Mouse (Mus musculus) small intestine, adult 2 months (tissue): ENCODE measurements around the gene Cacnb3. TPM values are rescaled to one million over a fixed set of nuclear protein-coding genes. Genes with fewer than 3 reads are reported as not detected.

Experiments
- H3K27ac ChIP-seq: fragments of 200-500 bp; 2 replicates; pipeline ENCODE4 v1.5.1; 2012; ENCODE audit warnings: low read depth, low read length, control low read depth, inconsistent platforms; ENCODE audit not compliant: insufficient read depth
- H3K27me3 ChIP-seq: fragments of 200-500 bp; 2 replicates; pipeline ENCODE4 v1.6.1; 2012; ENCODE audit warnings: mild to moderate bottlenecking, moderate library complexity, low read length, inconsistent platforms; ENCODE audit not compliant: control insufficient read depth, insufficient read depth
- H3K36me3 ChIP-seq: fragments of 200-500 bp; 2 replicates; pipeline ENCODE4 v1.6.1; 2012; ENCODE audit warnings: mild to moderate bottlenecking, low read length, control low read depth, inconsistent platforms; ENCODE audit not compliant: control insufficient read depth, insufficient read depth
- H3K4me1 ChIP-seq: fragments of 200-500 bp; 2 replicates; pipeline ENCODE4 v1.6.1; 2012; ENCODE audit warnings: low read length, inconsistent platforms, mixed read lengths; ENCODE audit not compliant: control insufficient read depth, insufficient read depth, insufficient read length
- H3K4me3 ChIP-seq: fragments of 200-500 bp; 2 replicates; pipeline ENCODE4 v1.5.1; 2012; ENCODE audit warnings: low read depth, mild to moderate bottlenecking, control low read depth, inconsistent platforms, low read length, moderate library complexity
- CTCF ChIP-seq: fragments of 200-500 bp; IDR thresholded peaks from 2 replicates; pipeline ENCODE4 v1.5.1; 2012; ENCODE audit warnings: low read depth, mild to moderate bottlenecking, control low read depth, inconsistent platforms, low read length, moderate library complexity, mixed read lengths; ENCODE audit not compliant: insufficient replicate concordance, insufficient read length; ENCODE audit errors: extremely low read depth
- POLR2A ChIP-seq: fragments of 200-500 bp; IDR thresholded peaks from 2 replicates; pipeline ENCODE4 v1.6.1; 2012; ENCODE audit warnings: low read depth, mild to moderate bottlenecking, control low read depth, inconsistent platforms, low read length, moderate library complexity
- WGBS: fragments of 180-500 bp; shearing (Covaris S2); methylation state at CpG from one replicate; pipeline ENCODE4 v1.1.7; 2018; 5-methylcytosine and 5-hydroxymethylcytosine counted together
- polyA plus RNA-seq: library from polyadenylated mRNA; depleted of rRNA; stranded (reverse); fragments of >200 nt; gene quantifications from 2 replicates; pipeline ENCODE4 v1.2.3, GENCODE M21; 2012

Gene Cacnb3
- polyA plus RNA-seq, 1 experiment, result 40.2 TPM

- Histone ChIP-seq H3K27ac (no peak overlapping the region), H3K27me3 (peaks cover 13% of the 10 kb centered on the region), H3K4me3 (peak overlapping the region; percentile 60), H3K4me1 (peaks cover 11% of the 10 kb centered on the region), H3K36me3 (no peaks in the 10 kb centered on the region)
- TF ChIP-seq POLR2A (no peak), CTCF (peak; percentile 78)
- WGBS, result 2% methylated on average over 18 of the region's 18 CpGs
Observed at GRCm38 (mm10) chr15:98631493-98631892, 853 bp downstream of the Cacnb3 start.

- no peak overlapping the region for H3K27ac ChIP-seq
- peak overlapping the region; percentile 60 for H3K4me3 ChIP-seq
- no peak for TF ChIP-seq CTCF
- no peak for TF ChIP-seq POLR2A
- no peaks in the 10 kb centered on the region for H3K36me3 ChIP-seq
- peaks cover 13% of the 10 kb centered on the region for H3K27me3 ChIP-seq
- peaks cover 11% of the 10 kb centered on the region for H3K4me1 ChIP-seq
- WGBS, result 2% methylated on average over 25 of the region's 25 CpGs
Observed at GRCm38 (mm10) chr15:98632107-98632744, 1.6 kb downstream of the Cacnb3 start.

- 22% methylated on average over 4 of the region's 4 CpGs for WGBS
- Histone ChIP-seq H3K27ac (no peak overlapping the region), H3K36me3 (no peaks in the 10 kb centered on the region), H3K4me3 (peak overlapping the region; percentile 60), H3K27me3 (peaks cover 13% of the 10 kb centered on the region), H3K4me1 (peaks cover 11% of the 10 kb centered on the region)
- TF ChIP-seq CTCF (no peak), POLR2A (no peak)
Observed at GRCm38 (mm10) chr15:98632921-98633320, 2.3 kb downstream of the Cacnb3 start.

GRCm38 (mm10) chr15:98633822-98634470 is 3.3 kb downstream of the Cacnb3 start:
- Histone ChIP-seq H3K4me1 (peaks cover 11% of the 10 kb centered on the region), H3K27ac (no peak overlapping the region), H3K36me3 (no peaks in the 10 kb centered on the region), H3K27me3 (peaks cover 13% of the 10 kb centered on the region), H3K4me3 (peak overlapping the region; percentile 77)
- 3% methylated on average over 25 of the region's 25 CpGs for WGBS
- TF ChIP-seq POLR2A (no peak), CTCF (no peak)

DNA sequence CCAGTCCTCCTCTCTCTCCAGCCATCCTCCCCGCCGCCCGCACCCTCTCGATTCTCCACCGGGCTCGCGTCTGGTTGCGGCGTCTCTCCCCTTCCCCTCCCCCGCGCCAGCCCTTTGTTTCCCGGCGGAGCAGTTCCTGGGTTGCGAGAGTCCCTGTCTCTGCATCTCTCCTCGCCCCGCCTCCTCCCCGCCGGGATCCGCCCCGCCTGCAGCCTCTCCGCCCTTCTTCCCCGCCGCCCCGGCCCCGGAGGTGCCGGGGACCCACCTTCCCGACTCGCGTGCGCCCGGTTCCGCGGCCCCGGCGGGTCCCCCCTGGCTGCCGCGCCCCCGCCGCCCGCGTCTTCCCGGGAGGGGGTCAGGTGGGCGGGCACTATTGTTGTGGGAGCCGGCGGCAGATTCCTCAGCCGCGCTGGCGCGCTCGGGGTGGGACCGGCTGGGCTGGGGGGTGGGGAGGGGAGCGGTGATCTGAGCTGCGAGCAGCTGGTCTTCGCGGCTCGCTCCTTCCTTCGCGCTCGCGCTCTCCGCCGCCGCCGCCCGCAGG is 4.0 kb downstream of the Cacnb3 start:
- no peak overlapping the region for H3K27ac ChIP-seq
- H3K4me3 ChIP-seq, result peak overlapping the region; percentile 77
- WGBS, result 2% methylated on average over 57 of the region's 65 CpGs

DNA sequence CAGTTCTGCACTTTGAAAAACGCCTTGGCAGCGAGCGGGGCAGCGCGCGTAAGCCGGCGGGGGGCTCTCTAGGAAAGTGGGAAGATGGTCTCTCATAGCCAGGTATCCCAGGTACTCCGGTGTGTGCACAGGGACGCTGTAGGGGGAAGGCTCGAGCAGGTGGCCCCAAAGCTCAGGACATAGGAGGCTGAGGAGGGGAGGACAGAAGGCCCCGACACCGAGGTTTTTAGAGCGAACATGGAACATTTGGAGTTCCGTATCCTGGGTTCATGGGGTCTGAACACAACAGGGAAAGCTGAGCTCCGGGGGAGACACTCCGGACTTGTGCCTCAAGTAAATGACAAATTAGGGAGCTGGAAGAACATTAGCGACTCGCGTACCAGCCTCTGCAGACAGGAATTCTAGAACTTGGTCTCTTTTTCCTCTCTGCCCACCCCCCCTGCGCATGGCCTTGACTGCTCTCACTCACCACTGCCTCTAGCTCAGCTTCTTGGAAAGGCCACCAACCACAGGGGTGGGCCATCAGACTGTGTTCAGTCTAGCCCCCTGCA is 4.7 kb downstream of the Cacnb3 start:
- H3K27ac ChIP-seq, result no peak overlapping the region
- H3K4me3 ChIP-seq, result peak overlapping the region; percentile 46
- TF ChIP-seq CTCF (no peak), POLR2A (no peak)
- H3K27me3 ChIP-seq, result peaks cover 13% of the 10 kb centered on the region
- H3K36me3 ChIP-seq, result no peaks in the 10 kb centered on the region
- peaks cover 11% of the 10 kb centered on the region for H3K4me1 ChIP-seq
- WGBS, result 31% methylated on average over 21 of the region's 21 CpGs

More for the DNA sequence above, 4.0 kb downstream of the Cacnb3 start:
- Histone ChIP-seq H3K36me3 (no peaks in the 10 kb centered on the region), H3K27me3 (peaks cover 13% of the 10 kb centered on the region), H3K4me1 (peaks cover 11% of the 10 kb centered on the region)
- TF ChIP-seq POLR2A, result no peak
- TF ChIP-seq CTCF, result no peak

- 88% methylated on average over 5 of the region's 5 CpGs for WGBS
Observed at GRCm38 (mm10) chr15:98636517-98636916, 5.9 kb downstream of the Cacnb3 start.

More at GRCm38 (mm10) chr15:98636517-98636916, 5.9 kb downstream of the Cacnb3 start:
- no peak overlapping the region for H3K4me3 ChIP-seq
- peaks cover 9% of the 10 kb centered on the region for H3K4me1 ChIP-seq
- peaks cover 2% of the 10 kb centered on the region; the same call in 1 of the 2 replicates for H3K36me3 ChIP-seq
- H3K27me3 ChIP-seq, result peaks cover 13% of the 10 kb centered on the region
- H3K27ac ChIP-seq, result no peak overlapping the region
- no peak for TF ChIP-seq POLR2A
- TF ChIP-seq CTCF, result no peak
